Mouse (Mus musculus) lung, embryonic 16.5 days (tissue): ENCODE results near the gene Fam222b. TPM values are rescaled to one million over a fixed set of nuclear protein-coding genes. Genes with fewer than 3 reads are reported as not detected.
"Not testable (repeated sequence)": the region's sequence is repeated elsewhere in the genome, so short reads cannot be mapped to it uniquely, and the experiment has no call there.

ENCODE experiments used
- ATAC-seq: fragments of 200-750 bp; cut with Nextera tagmentation; 2 replicates; pipeline ENCODE4 v1.8.0; 2017; ENCODE audit warnings: low read depth, mild to moderate bottlenecking, moderate library complexity
- H3K27ac ChIP-seq: fragments of 300-500 bp; sonication (generic); 2 replicates; pipeline ENCODE4 v1.5.1; 2014; ENCODE audit warnings: mild to moderate bottlenecking, control low read depth, low read length
- H3K27me3 ChIP-seq: fragments of 300-500 bp; sonication (generic); 2 replicates; pipeline ENCODE4 v1.6.1; 2014; ENCODE audit warnings: low read depth, low read length, mixed read lengths; ENCODE audit not compliant: control insufficient read depth, insufficient read depth
- H3K36me3 ChIP-seq: fragments of 300-500 bp; sonication (generic); 2 replicates; pipeline ENCODE4 v1.6.1; 2014; ENCODE audit warnings: low read length; ENCODE audit not compliant: control insufficient read depth, insufficient read depth
- H3K4me1 ChIP-seq: fragments of 300-500 bp; sonication (generic); replicated peaks from 2 replicates; pipeline ENCODE4 v1.6.1; 2014; ENCODE audit warnings: low read length, mixed read lengths; ENCODE audit not compliant: control insufficient read depth, insufficient read depth
- H3K4me2 ChIP-seq: fragments of 300-500 bp; sonication (generic); 2 replicates; pipeline ENCODE4 v1.6.1; 2014; ENCODE audit warnings: low read depth, low read length, control low read depth
- H3K4me3 ChIP-seq: fragments of 300-500 bp; sonication (generic); 2 replicates; pipeline ENCODE4 v1.5.1; 2014; ENCODE audit warnings: mild to moderate bottlenecking, low read length, control low read depth
- H3K9ac ChIP-seq: fragments of 300-500 bp; sonication (generic); 2 replicates; pipeline ENCODE4 v1.6.1; 2014; ENCODE audit warnings: low read length, control low read depth
- H3K9me3 ChIP-seq: fragments of 300-500 bp; sonication (generic); 2 replicates; pipeline ENCODE4 v1.6.1; 2016; ENCODE audit warnings: low read length; ENCODE audit not compliant: control insufficient read depth
- WGBS: fragments of 180-500 bp; shearing (Covaris S2); extraction: QIAGEN DNeasy Blood & Tissue Kit; methylation state at CpG from one replicate; pipeline ENCODE4 v1.1.7; 2014; 5-methylcytosine and 5-hydroxymethylcytosine counted together
- polyA plus RNA-seq: library from polyadenylated mRNA; unstranded; fragments of >200 nt; fragmentation: Nextera tagmentation; extraction: Ambion mirVana; gene quantifications from 2 replicates; pipeline ENCODE4 v1.2.1, GENCODE M21; 2015

Fam222b gene
- polyA plus RNA-seq, result 13.6 and 17.1 TPM in 2 replicates

DNA sequence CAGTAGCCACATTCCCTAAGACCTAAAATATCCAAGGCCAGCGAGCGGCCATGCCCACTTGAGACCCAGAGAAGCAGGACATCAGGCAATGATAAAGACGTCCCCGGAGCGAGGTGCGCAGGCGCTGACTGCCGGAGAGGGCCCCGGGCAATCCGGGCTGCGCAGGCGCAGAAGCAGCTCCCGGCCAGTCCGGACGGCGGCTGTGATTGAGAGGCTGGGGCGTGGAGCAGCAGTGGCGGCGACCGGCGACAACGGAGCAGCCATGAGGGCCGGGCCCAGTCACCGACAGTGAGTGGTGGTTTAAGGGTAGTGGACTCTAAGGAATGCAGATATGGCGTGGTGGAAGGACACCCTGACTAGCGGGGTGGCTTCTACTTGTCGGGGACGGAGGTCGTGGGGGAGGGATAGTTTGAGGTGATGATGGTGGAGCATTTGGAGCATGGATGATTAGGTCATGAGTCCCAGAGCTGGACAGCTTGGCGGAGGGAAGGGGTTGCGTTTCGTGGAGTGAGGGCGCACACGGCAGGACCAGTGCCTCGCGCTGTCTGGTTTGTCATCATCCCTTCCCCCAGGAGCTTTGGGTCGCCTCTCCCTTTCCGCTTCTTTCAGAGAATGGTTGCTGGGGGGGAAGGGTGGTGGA lies at the start of gene Fam222b:
TSS of gene Fam222b (plus strand) at position 157 of the 640 bp plus-strand sequence.
- Histone ChIP-seq H3K27me3 (no peaks in the 10 kb centered on the region), H3K4me1 (peaks cover 14% of the 10 kb centered on the region), H3K9me3 (no peaks in the 10 kb centered on the region), H3K36me3 (no peaks in the 10 kb centered on the region), H3K4me2 (peak within 1 kb of the TSS; percentile 84), H3K4me3 (peak within 1 kb of the TSS; percentile 85), H3K27ac (peak within 1 kb of the TSS; percentile 62), H3K9ac (peak within 1 kb of the TSS; percentile 86)
- ATAC-seq, result peak; percentile 99
- under 1% methylated on average over 38 of the region's 38 CpGs for WGBS

DNA sequence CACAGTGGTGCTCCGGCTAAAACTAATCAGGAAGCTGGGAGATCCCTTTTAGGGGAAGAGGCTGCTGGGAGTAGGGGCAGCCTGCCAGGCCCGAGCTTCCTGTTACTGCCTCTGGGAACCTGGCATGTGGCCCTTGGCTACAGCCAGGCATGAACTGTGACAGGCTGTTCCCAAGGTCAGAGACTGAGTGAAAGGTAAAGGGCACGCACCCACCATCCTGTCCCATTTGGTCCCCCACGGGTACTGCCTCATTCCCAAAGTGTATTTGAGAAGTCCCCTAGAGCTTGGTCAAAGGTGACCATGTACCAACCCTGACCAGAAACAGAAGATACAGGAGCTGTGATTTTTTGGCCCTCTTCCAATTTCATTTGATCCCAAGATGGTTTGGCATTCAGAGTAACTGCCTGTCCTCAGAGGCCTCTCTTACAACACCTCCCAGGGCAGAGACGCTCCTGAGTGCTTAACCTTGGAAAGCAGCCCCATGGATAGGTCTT lies 49.7 kb upstream of the Fam222b start:
- no peak overlapping the region for H3K4me2 ChIP-seq

DNA sequence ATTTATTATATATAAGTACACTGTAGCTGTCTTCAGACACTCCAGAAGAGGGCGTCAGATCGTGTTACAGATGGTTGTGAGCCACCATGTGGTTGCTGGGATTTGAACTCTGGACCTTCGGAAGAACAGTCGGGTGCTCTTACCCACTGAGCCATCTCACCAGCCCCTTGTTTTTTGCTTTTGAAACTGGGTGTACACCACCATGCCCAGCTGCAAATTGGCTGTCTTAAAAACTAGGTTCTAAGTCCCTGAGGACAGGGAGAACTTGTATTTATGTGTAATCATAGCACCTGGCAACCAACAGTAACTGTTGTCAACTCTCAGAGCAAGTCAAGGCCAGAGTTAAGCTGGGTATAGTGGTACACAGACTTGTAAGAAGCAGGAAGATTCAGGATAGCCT lies 45.8 kb upstream of the Fam222b start:
- not testable (repeated sequence) for H3K9ac ChIP-seq, H3K4me2 ChIP-seq, H3K9me3 ChIP-seq, H3K36me3 ChIP-seq, H3K4me3 ChIP-seq, H3K27ac ChIP-seq, H3K4me1 ChIP-seq, H3K27me3 ChIP-seq, ATAC-seq
- 90% methylated on average over 4 of the region's 4 CpGs for WGBS

More for the DNA sequence above, 49.7 kb upstream of the Fam222b start:
- Histone ChIP-seq H3K27ac (peak overlapping the region; percentile 49), H3K4me1 (peaks cover 5% of the 10 kb centered on the region), H3K9ac (no peak overlapping the region), H3K36me3 (peaks cover 2% of the 10 kb centered on the region; the same call in 1 of the 2 replicates), H3K27me3 (no peaks in the 10 kb centered on the region), H3K4me3 (no peak overlapping the region), H3K9me3 (0 out of 2 replicates have a peak, but pooled peaks cover 2% of the 10 kb centered on the region)
- ATAC-seq, result peak; percentile 76; the same call in 1 of the 2 replicates
- 50% methylated on average over 5 of the region's 5 CpGs for WGBS

DNA sequence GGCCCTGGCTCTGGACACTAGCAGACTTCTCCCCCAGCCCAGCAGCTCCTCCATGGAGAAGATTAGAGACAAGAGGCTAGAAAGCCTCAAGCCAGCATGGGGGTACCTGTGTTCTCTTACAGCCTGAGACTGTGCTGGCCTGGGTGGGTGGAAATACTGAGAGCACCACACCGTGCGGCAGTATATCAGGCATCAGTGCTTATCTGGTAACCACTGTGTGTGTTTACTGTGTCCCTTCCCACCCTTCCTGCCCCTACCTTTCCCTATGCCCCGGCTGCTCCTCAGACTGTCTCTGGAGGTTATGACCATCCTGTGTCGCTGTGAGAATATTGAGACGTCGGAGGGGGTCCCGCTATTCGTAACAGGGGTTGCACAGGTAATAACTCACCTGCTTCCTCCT lies 41.4 kb upstream of the Fam222b start:
- Histone ChIP-seq H3K9ac (no peak overlapping the region), H3K27me3 (no peaks in the 10 kb centered on the region), H3K4me2 (no peak overlapping the region), H3K36me3 (peaks cover 3% of the 10 kb centered on the region; the same call in 1 of the 2 replicates), H3K9me3 (no peaks in the 10 kb centered on the region), H3K4me3 (no peak overlapping the region), H3K4me1 (no peaks in the 10 kb centered on the region), H3K27ac (no peak overlapping the region)
- WGBS, result 71% methylated on average over 8 of the region's 8 CpGs
- no peak for ATAC-seq

DNA sequence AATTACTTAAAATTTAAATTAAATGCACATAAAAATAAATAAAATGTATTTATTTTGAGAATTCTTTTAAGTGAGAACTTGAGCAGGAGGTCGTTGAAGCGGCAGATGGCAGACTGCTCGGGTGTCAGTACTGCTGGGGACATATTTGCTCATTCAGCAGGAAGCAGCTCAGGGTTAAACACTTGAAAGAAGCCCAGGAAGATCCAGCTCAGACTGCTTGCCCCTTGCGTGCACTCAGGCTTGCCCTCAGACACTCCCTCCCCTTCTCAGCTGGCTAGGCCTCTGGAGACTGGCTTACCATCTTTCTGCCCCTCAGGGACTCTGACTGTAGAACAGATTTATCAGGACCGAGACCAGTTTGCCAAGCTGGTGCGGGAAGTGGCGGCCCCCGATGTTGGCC lies 37.5 kb upstream of the Fam222b start:
- Histone ChIP-seq H3K4me1 (no peaks in the 10 kb centered on the region), H3K9me3 (no peaks in the 10 kb centered on the region), H3K4me2 (no peak overlapping the region), H3K4me3 (no peak overlapping the region), H3K36me3 (peaks cover 8% of the 10 kb centered on the region; the same call in 1 of the 2 replicates), H3K9ac (no peak overlapping the region), H3K27me3 (no peaks in the 10 kb centered on the region), H3K27ac (no peak overlapping the region)
- ATAC-seq, result no peak
- WGBS, result 64% methylated on average over 8 of the region's 8 CpGs

DNA sequence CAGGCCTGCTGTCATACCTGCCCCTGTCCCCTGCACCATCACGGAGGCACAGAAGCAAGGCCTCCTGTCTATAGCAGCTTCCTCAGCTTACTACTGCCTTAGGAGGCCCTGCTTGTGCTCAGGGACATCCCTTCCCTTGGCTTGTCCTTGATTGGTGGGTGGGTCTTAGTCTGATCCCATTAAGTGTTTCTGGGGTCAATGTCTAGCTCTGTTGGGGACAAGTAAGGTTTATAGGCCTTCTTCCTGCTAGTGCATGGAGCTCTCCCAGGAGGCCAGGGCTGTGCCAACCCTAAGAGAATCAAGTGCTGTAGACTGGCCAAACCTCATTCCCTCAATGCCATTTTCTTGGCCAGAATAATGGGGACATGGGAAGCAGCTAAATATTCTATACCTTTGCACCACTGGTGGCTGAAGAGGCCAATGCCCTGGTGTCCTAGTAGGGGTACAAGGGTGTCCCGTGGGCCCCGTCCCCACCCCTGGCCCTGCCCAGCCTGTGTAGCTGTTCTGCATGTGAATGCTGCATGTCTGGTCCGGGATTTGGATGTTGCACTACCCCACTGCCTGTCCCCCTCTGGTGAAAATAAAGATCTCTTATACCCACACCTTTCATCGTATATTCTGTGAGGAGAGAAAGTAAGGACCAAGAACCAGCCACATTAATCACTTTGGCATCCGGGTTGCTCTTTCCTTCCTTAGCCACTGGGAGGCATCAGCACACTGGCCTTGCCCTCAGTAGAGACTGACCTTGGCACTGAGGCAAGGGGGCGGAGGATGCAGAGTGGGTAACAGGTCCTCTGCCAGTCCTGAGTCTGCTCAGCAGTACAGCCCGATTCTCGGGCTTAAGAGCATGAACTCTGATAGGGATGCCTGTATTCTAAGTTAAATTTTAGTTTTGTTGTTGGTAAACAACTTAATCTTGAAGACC lies 34.4 kb upstream of the Fam222b start:
- 51% methylated on average over 9 of the region's 9 CpGs for WGBS
- Histone ChIP-seq H3K4me2 (no peak overlapping the region), H3K27me3 (no peaks in the 10 kb centered on the region), H3K4me1 (no peaks in the 10 kb centered on the region), H3K9me3 (no peaks in the 10 kb centered on the region), H3K9ac (no peak overlapping the region), H3K4me3 (no peak overlapping the region), H3K36me3 (peaks cover 8% of the 10 kb centered on the region; the same call in 1 of the 2 replicates), H3K27ac (no peak overlapping the region)
- ATAC-seq, result peak; percentile 93

DNA sequence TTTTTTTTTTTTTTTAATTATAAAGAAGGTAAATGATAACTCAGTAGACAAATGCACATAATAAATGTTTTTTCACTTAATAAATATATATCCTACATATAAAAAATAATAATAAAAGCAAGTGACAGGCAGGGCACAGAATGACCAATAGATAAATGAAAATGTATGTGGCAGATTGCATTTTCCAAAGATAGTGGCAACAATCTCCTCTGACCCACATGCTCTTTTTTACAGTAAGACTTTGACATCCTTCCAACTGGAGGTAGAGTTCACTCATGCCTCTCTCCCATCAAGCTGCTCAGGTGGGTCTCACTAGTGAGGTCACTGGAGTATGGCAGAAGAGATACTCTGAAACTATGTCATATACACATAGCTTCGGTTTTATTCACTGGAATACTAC lies 31.9 kb upstream of the Fam222b start:
- Histone ChIP-seq H3K4me1 (no peaks in the 10 kb centered on the region), H3K9ac (no peak overlapping the region), H3K9me3 (no peaks in the 10 kb centered on the region), H3K4me3 (no peak overlapping the region), H3K4me2 (no peak overlapping the region), H3K27me3 (no peaks in the 10 kb centered on the region), H3K36me3 (peaks cover 8% of the 10 kb centered on the region; the same call in 1 of the 2 replicates), H3K27ac (no peak overlapping the region)
- 79% methylated on average over 1 of the region's 1 CpGs for WGBS
- ATAC-seq, result no peak

DNA sequence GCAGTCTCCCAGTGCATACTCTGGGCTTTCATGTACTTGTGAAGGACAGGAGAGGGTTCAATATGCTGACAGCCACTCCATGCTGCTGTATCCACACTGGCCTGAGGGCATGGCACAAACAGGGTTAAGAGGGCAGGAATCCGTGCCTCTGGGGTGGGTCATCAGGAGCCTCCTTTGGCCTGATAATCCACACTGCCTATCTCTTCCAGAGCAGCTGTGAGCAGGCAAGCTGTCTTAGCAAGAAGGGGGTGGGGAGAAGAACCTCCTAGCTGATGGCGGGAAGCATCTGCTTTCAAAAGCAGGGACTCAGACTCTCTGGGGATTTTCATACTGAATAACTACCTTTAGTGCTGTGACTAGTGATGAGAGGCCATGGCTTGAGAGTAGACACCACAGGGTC lies 28.6 kb upstream of the Fam222b start:
- no peak overlapping the region for H3K4me2 ChIP-seq
- 32% methylated on average over 2 of the region's 2 CpGs for WGBS
- no peak for ATAC-seq
- H3K4me3 ChIP-seq, result no peak overlapping the region
- no peaks in the 10 kb centered on the region for H3K36me3 ChIP-seq
- H3K9ac ChIP-seq, result no peak overlapping the region
- H3K27ac ChIP-seq, result no peak overlapping the region
- no peaks in the 10 kb centered on the region for H3K27me3 ChIP-seq
- H3K4me1 ChIP-seq, result no peaks in the 10 kb centered on the region
- H3K9me3 ChIP-seq, result no peaks in the 10 kb centered on the region

DNA sequence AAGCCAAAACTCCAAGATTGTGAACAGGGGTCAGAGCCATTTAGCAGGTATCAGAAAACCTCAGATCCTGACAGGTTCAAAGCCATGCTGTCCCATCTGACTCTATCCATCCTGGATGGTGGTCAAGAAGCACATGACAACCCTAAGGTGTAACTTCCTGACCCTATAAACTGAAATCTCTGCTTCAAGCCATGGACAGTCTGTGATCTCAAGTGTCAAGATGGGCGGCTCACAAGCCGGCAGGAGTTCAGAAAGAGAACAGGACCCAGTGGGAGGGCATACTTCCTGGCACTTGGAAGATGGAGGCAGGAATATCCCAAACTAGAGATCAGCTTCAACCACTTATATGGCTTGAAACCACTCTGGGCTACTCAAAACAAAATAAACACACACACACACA lies 27.8 kb upstream of the Fam222b start:
- no peaks in the 10 kb centered on the region for H3K4me1 ChIP-seq
- no peak overlapping the region for H3K4me3 ChIP-seq
- no peak for ATAC-seq
- no peaks in the 10 kb centered on the region for H3K9me3 ChIP-seq
- H3K9ac ChIP-seq, result no peak overlapping the region
- 55% methylated on average over 2 of the region's 2 CpGs for WGBS
- H3K36me3 ChIP-seq, result no peaks in the 10 kb centered on the region
- H3K4me2 ChIP-seq, result no peak overlapping the region
- no peak overlapping the region for H3K27ac ChIP-seq
- no peaks in the 10 kb centered on the region for H3K27me3 ChIP-seq
